Mouse (Mus musculus) limb, embryonic 14.5 days (tissue): ENCODE results near the gene Lztr1. TPM values are rescaled to one million over a fixed set of nuclear protein-coding genes. Genes with fewer than 3 reads are reported as not detected.

Experiments
- ATAC-seq: fragments of 200-750 bp; cut with Nextera tagmentation; 2 replicates; pipeline ENCODE4 v1.8.0; 2017; ENCODE audit warnings: low read depth, moderate number of reproducible peaks, moderate TSS enrichment; ENCODE audit not compliant: low FRiP score
- DNase-seq: peaks from one replicate; pipeline ENCODE4 v3.0.0-alpha.2; 2015; ENCODE audit warnings: low spot score
- H3K27ac ChIP-seq: fragments of 300-500 bp; sonication (generic); replicated peaks from 2 replicates; pipeline ENCODE4 v1.5.1; 2014; ENCODE audit warnings: low read depth, mild to moderate bottlenecking, low read length, moderate library complexity, mixed read lengths
- H3K27me3 ChIP-seq: fragments of 300-500 bp; sonication (generic); 2 replicates; pipeline ENCODE4 v1.6.1; 2014; ENCODE audit warnings: low read length, mixed read lengths; ENCODE audit not compliant: control insufficient read depth, insufficient read depth
- H3K36me3 ChIP-seq: fragments of 300-500 bp; sonication (generic); 2 replicates; pipeline ENCODE4 v1.6.1; 2014; ENCODE audit warnings: mild to moderate bottlenecking, low read length, moderate library complexity, mixed read lengths; ENCODE audit not compliant: control insufficient read depth, insufficient read depth
- H3K4me1 ChIP-seq: fragments of 300-500 bp; sonication (generic); 2 replicates; pipeline ENCODE4 v1.6.1; 2014; ENCODE audit warnings: antibody characterized with exemption, low read length, mixed read lengths; ENCODE audit not compliant: control insufficient read depth, insufficient read depth
- H3K4me2 ChIP-seq: fragments of 300-500 bp; sonication (generic); replicated peaks from 2 replicates; pipeline ENCODE4 v1.6.1; 2014; ENCODE audit warnings: low read depth, mild to moderate bottlenecking, low read length, moderate library complexity; ENCODE audit not compliant: severe bottlenecking
- H3K4me3 ChIP-seq: fragments of 300-500 bp; sonication (generic); replicated peaks from 2 replicates; pipeline ENCODE4 v1.5.1; 2014; ENCODE audit warnings: low read length
- H3K9ac ChIP-seq: fragments of 300-500 bp; sonication (generic); 2 replicates; pipeline ENCODE4 v1.6.1; 2014; ENCODE audit warnings: mild to moderate bottlenecking, low read depth, low read length, moderate library complexity; ENCODE audit not compliant: severe bottlenecking
- H3K9me3 ChIP-seq: fragments of 300-500 bp; sonication (generic); 2 replicates; pipeline ENCODE4 v1.6.1; 2016; ENCODE audit warnings: low read length; ENCODE audit not compliant: control insufficient read depth
- POLR2A ChIP-seq: fragments of 200-500 bp; IDR thresholded peaks from 2 replicates; pipeline ENCODE4 v1.8.0; 2012; ENCODE audit warnings: inconsistent platforms, mild to moderate bottlenecking, moderate library complexity, borderline replicate concordance; ENCODE audit not compliant: insufficient read depth, insufficient read length; ENCODE audit errors: extremely low read depth
- WGBS: fragments of 180-500 bp; shearing (Covaris S2); extraction: QIAGEN DNeasy Blood & Tissue Kit; methylation state at CpG from one replicate; pipeline ENCODE4 v1.1.7; 2014; 5-methylcytosine and 5-hydroxymethylcytosine counted together
- polyA plus RNA-seq, 2 experiments: library from polyadenylated mRNA; depleted of rRNA in 1 of 2; stranded (reverse) in 1 of 2; unstranded in 1 of 2; fragments of >200 nt; fragmentation: Nextera tagmentation in 1 of 2; extraction: Ambion mirVana in 1 of 2; gene quantifications; 2 replicates each; pipeline versions ENCODE4 v1.2.1 to v1.2.3; 2012 to 2014

The Lztr1 gene
- polyA plus RNA-seq, 2 experiments = 82.6 to 246 TPM

- ATAC-seq (peak; percentile 95), DNase-seq (peak; percentile 95)
- no peaks in the 10 kb centered on the region for H3K27me3 ChIP-seq
- H3K27ac ChIP-seq = peak within 1 kb of the TSS; percentile 98
- peaks cover 37% of the 10 kb centered on the region for H3K36me3 ChIP-seq
- peak within 1 kb of the TSS; percentile 84 for H3K4me2 ChIP-seq
- WGBS = under 1% methylated on average over 67 of the region's 67 CpGs
- H3K9ac ChIP-seq = peak within 1 kb of the TSS; percentile 84
- H3K4me1 ChIP-seq = peaks cover 15% of the 10 kb centered on the region
- peak within 1 kb of the TSS; percentile 75 for H3K4me3 ChIP-seq
- TF ChIP-seq POLR2A = peak; percentile 85; the same call in 1 of the 2 replicates
- H3K9me3 ChIP-seq = no peaks in the 10 kb centered on the region
Measured at GRCm38 (mm10) chr16:17530640-17531288, 22.3 kb downstream of the Lztr1 start, which contains the start of gene Thap7. TSS of gene Thap7 (minus strand) at chr16:17531136.

GRCm38 (mm10) chr16:17532271-17532670 is 23.8 kb downstream of the Lztr1 start:
- 59% methylated on average over 4 of the region's 4 CpGs for WGBS
- Histone ChIP-seq H3K9ac (no peak overlapping the region), H3K4me3 (no peak overlapping the region), H3K27me3 (no peaks in the 10 kb centered on the region), H3K27ac (no peak overlapping the region), H3K36me3 (peaks cover 23% of the 10 kb centered on the region), H3K4me2 (no peak overlapping the region), H3K9me3 (no peaks in the 10 kb centered on the region), H3K4me1 (peaks cover 15% of the 10 kb centered on the region)
- DNase-seq (no peak), ATAC-seq (no peak)
- TF ChIP-seq POLR2A = no peak

GRCm38 (mm10) chr16:17532676-17533329 is 24.3 kb downstream of the Lztr1 start:
- Histone ChIP-seq H3K36me3 (peaks cover 18% of the 10 kb centered on the region), H3K27ac (no peak overlapping the region), H3K9ac (no peak overlapping the region), H3K9me3 (no peaks in the 10 kb centered on the region), H3K4me2 (no peak overlapping the region), H3K4me1 (peaks cover 15% of the 10 kb centered on the region), H3K4me3 (no peak overlapping the region), H3K27me3 (no peaks in the 10 kb centered on the region)
- ATAC-seq = no peak
- 73% methylated on average over 14 of the region's 14 CpGs for WGBS
- DNase-seq = no peak
- TF ChIP-seq POLR2A = no peak

GRCm38 (mm10) chr16:17536584-17536983 is 28.1 kb downstream of the Lztr1 start:
- DNase-seq = no peak
- Histone ChIP-seq H3K27ac (no peak overlapping the region), H3K4me1 (peaks cover 4% of the 10 kb centered on the region), H3K4me2 (no peak overlapping the region), H3K36me3 (no peaks in the 10 kb centered on the region), H3K9me3 (no peaks in the 10 kb centered on the region), H3K9ac (no peak overlapping the region), H3K4me3 (no peak overlapping the region), H3K27me3 (no peaks in the 10 kb centered on the region)
- WGBS = 87% methylated on average over 3 of the region's 3 CpGs
- no peak for TF ChIP-seq POLR2A
- no peak for ATAC-seq

- DNase-seq = no peak
- H3K36me3 ChIP-seq = no peaks in the 10 kb centered on the region
- no peak overlapping the region for H3K4me2 ChIP-seq
- no peaks in the 10 kb centered on the region for H3K27me3 ChIP-seq
- no peaks in the 10 kb centered on the region for H3K4me1 ChIP-seq
- no peak for ATAC-seq
- H3K9ac ChIP-seq = no peak overlapping the region
- H3K4me3 ChIP-seq = no peak overlapping the region
- no peak overlapping the region for H3K27ac ChIP-seq
- no peaks in the 10 kb centered on the region for H3K9me3 ChIP-seq
- WGBS = 64% methylated on average over 2 of the region's 2 CpGs
- no peak for TF ChIP-seq POLR2A
Measured at GRCm38 (mm10) chr16:17542632-17543031, 34.1 kb downstream of the Lztr1 start.
